Mouse (Mus musculus): ENCODE measurements around the gene Lcn2. TPM values are rescaled to one million over a fixed set of nuclear protein-coding genes. Genes with fewer than 3 reads are reported as not detected.

Gene Lcn2
- 0.19 TPM in 1 of 2 replicates, not detected in the other for polyA plus RNA-seq (2014; fragmentation: Nextera tagmentation; extraction: Ambion mirVana)

DNA sequence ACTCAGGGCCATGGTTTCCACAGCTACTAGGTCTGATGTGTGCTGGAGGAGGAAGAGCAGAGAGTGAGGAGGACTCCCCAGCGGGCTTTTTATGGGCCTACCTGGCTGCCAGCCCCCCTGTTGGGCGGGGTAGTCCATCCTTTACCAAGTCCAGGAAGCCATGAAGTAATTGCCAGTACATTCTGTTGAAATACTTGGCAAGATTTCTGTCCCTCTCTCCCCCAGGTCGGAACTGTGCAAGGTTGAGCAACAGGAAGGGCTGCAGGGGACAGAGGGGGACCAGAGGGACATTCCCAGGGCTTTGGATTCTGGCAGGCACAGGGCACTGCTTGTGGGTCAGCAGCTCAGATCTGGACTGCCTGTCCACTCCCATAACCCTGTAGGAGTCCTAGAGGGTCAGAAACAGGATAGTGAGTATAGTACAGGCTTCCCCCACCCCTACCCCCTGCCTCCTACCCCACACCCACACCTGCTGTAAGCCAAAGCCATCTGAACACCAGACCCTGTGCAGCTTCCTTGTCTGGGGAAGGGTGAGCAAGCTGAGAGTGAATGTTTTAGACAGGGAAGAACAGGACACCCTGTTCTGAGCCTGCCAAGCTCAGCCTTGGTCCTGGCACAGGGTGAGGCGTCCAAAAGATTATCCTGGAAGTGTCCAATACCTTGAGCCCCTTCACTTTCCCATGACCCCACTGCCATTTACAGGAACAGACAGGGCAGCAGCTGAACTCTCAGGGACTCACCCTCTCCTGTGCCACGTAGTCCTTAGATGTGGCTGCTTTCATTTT is at the start of gene Lcn2:
TSS of gene Lcn2 (minus strand) at position 547 of the 785 bp plus-strand sequence.
- WGBS = 64% methylated on average over 5 of the region's 5 CpGs
- H3K27ac ChIP-seq (ENCODE audit: low read depth, low read length) = no peak within 1 kb of the TSS
- ATAC-seq (ENCODE audit: low FRiP score) (no peak), DNase-seq (ENCODE audit: low spot score) (no peak)
- H3K4me2 ChIP-seq (replicated peaks; ENCODE audit: low read depth, low read length) = no peak within 1 kb of the TSS
- no peaks in the 10 kb centered on the region for H3K9me3 ChIP-seq (ENCODE audit: control insufficient read depth, low read length)
- no peak within 1 kb of the TSS for H3K9ac ChIP-seq (ENCODE audit: low read depth, low read length)
- no peaks in the 10 kb centered on the region for H3K36me3 ChIP-seq (ENCODE audit: control insufficient read depth, insufficient read depth, low read length)
- H3K4me1 ChIP-seq (replicated peaks; ENCODE audit: control insufficient read depth, insufficient read depth, low read length) = no peaks in the 10 kb centered on the region
- H3K27me3 ChIP-seq (ENCODE audit: control insufficient read depth, insufficient read depth, low read length) = peaks cover 2% of the 10 kb centered on the region; the same call in 1 of the 2 replicates
- H3K4me3 ChIP-seq (ENCODE audit: low read depth, low read length) = no peak within 1 kb of the TSS

DNA sequence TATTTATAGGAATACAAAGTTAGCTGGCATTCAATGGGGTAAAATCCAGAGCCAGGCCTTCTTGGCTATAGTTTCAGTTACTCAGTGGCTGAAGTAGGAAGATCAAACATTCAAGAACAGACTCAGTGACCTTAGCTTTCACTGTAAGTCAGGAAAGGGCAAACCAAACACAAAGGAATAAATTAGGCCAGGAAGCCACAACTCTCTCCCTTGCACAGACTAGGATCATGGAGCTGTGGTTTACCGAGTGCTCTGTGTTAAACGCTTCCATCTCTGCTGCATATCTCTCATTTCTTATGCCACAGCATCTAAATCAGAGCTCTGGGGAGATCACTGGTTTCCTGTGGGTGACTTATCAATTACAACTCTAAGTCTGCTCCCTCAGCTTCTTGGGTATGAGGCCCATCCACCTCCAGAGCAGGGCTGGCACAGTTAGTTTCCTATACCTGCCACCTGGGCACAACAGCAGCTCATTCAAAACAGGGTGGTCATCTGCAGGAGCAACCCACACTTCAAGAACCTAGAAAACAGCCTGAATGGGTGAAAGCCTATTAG is 49.6 kb upstream of the Lcn2 start:
- Histone ChIP-seq H3K4me3 (ENCODE audit: low read depth, low read length) (no peak overlapping the region), H3K4me2 (replicated peaks; ENCODE audit: low read depth, low read length) (no peak overlapping the region), H3K9ac (ENCODE audit: low read depth, low read length) (no peak overlapping the region), H3K4me1 (replicated peaks; ENCODE audit: control insufficient read depth, insufficient read depth, low read length) (no peaks in the 10 kb centered on the region; the same call in 1 of the 2 replicates), H3K36me3 (ENCODE audit: control insufficient read depth, insufficient read depth, low read length) (no peaks in the 10 kb centered on the region), H3K27ac (ENCODE audit: low read depth, low read length) (0 out of 2 replicates have a peak overlapping the region, but pooled peaks have one; percentile 7), H3K9me3 (ENCODE audit: control insufficient read depth, low read length) (no peaks in the 10 kb centered on the region), H3K27me3 (ENCODE audit: control insufficient read depth, insufficient read depth, low read length) (no peaks in the 10 kb centered on the region)
- DNase-seq (ENCODE audit: low spot score) (no peak), ATAC-seq (ENCODE audit: low FRiP score) (no peak)
- WGBS = 67% methylated on average over 2 of the region's 2 CpGs

DNA sequence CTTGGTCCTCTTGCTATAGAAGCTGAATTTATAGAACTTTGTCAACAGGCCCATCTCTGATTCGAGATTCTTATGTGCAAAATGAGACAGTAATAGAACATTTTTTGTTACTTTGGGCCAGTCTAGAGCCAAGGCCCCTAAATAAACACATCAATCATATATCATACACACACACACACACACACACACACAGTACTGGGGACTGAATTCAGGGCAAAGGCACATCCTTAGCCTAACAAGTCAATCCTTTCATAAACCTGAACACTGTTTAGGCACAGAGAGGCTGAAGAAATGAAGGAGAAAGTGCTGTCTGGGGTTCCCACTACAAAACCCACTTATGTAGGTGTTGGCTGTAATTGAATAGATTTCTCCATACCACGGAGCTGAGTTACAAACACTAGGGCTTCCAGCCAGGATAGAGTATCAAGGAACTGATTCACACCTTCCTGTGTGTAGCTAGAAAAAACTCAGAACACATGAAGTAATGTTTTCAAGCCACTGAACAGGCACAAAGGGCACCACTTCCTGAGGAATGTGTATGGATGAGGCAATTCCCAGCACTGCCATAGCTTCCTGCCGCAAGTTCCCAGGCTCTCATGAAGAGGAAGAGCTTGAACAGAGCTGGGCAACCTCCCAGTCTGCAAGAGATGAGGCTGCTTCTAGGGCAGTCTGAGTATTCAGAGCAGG is 48.8 kb upstream of the Lcn2 start:
- Histone ChIP-seq H3K4me1 (replicated peaks; ENCODE audit: control insufficient read depth, insufficient read depth, low read length) (no peaks in the 10 kb centered on the region; the same call in 1 of the 2 replicates), H3K27me3 (ENCODE audit: control insufficient read depth, insufficient read depth, low read length) (no peaks in the 10 kb centered on the region), H3K9me3 (ENCODE audit: control insufficient read depth, low read length) (no peaks in the 10 kb centered on the region), H3K4me3 (ENCODE audit: low read depth, low read length) (no peak overlapping the region), H3K9ac (ENCODE audit: low read depth, low read length) (no peak overlapping the region), H3K4me2 (replicated peaks; ENCODE audit: low read depth, low read length) (no peak overlapping the region), H3K36me3 (ENCODE audit: control insufficient read depth, insufficient read depth, low read length) (no peaks in the 10 kb centered on the region), H3K27ac (ENCODE audit: low read depth, low read length) (peak overlapping the region; percentile 7; the same call in 1 of the 2 replicates)
- ATAC-seq (ENCODE audit: low FRiP score) (no peak), DNase-seq (ENCODE audit: low spot score) (no peak)
- 64% methylated on average over 3 of the region's 3 CpGs for WGBS

DNA sequence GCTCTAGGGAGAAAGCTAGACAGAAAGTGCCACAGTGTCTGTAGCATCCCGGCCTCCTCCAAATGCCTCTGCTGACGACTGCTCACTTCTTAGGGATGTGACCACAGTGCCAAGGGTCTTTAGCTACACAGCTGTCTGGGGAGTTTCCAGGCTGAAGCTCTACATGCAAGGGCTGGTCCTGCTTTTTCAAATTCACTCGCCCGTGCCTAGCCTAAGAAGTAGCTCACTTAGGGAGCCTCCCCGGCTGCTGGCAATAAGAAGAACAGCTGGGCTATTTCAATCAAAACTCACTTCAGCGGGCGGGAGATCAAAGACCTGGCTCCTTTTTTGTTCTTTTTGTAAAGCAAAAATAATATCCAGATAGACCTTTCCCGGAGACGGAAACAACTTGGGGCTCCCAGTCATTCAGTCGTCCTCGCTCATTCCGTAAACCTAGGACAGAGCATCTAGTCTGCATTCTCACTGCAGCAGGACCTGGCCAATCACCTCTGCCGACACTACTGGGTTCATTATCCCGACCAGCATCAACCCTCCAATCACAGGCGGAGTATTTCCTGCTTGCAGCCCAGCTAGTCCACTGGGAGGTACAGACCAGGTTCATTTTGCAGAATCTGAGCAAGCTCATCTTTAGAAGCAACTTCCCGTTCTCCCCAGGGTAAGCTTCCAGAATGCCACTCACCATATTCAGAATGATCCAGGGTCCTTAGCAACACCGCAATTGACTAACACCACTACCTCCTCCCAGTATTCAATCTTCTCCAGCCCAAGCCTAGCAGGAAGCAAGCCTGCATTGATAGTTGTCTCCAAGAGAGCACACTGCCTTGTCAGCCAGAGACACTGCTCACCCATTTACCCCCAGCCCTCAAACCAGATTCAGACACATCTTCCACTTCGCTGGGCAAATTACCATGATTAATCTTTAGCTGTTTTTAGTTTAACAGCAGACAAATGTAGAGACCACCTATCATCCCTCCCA is 42.9 kb upstream of the Lcn2 start:
- 11% methylated on average over 18 of the region's 18 CpGs for WGBS
- Histone ChIP-seq H3K4me2 (replicated peaks; ENCODE audit: low read depth, low read length) (peak overlapping the region; percentile 77), H3K27me3 (ENCODE audit: control insufficient read depth, insufficient read depth, low read length) (no peaks in the 10 kb centered on the region), H3K27ac (ENCODE audit: low read depth, low read length) (peak overlapping the region; percentile 72), H3K36me3 (ENCODE audit: control insufficient read depth, insufficient read depth, low read length) (no peaks in the 10 kb centered on the region), H3K9ac (ENCODE audit: low read depth, low read length) (peak overlapping the region; percentile 73), H3K9me3 (ENCODE audit: control insufficient read depth, low read length) (no peaks in the 10 kb centered on the region), H3K4me3 (ENCODE audit: low read depth, low read length) (peak overlapping the region; percentile 46), H3K4me1 (replicated peaks; ENCODE audit: control insufficient read depth, insufficient read depth, low read length) (peaks cover 4% of the 10 kb centered on the region; the same call in 1 of the 2 replicates)
- DNase-seq (ENCODE audit: low spot score) = peak; percentile 90
- peak; percentile 95 for ATAC-seq (ENCODE audit: low FRiP score)

DNA sequence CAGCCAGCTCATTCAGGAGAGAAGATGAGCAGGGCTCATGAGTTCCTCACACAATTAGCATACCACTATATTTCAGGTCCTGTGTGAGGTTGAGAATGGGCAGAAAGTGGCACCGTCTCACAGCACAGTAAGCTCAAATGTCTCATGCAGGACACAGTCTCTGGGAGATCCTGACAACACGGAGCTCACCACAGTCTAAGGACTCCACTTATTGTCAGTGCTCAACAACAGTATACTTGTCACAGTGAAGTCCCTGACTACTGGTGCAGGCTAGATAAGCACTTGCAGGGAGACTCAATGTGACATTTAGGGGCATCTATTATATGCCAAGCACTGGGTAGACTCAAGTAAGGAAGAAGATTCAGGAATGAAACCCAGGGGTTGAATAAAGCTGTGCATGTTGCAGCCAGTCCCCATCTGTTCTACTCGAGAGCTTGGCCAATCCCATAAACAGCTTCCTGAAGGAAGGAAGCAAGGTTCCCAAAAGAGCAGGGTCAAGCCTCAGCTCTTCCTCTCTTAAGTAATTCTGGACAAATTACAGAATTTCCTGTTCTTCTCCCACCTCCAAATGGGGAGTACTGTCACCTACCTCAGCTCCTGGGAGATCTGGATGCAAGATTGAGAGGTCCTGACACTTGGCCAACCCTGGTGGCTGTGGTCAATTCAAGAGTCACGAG is 41.3 kb upstream of the Lcn2 start:
- no peak overlapping the region for H3K9ac ChIP-seq (ENCODE audit: low read depth, low read length)
- 83% methylated on average over 4 of the region's 4 CpGs for WGBS
- H3K4me1 ChIP-seq (replicated peaks; ENCODE audit: control insufficient read depth, insufficient read depth, low read length) = peaks cover 4% of the 10 kb centered on the region; the same call in 1 of the 2 replicates
- H3K36me3 ChIP-seq (ENCODE audit: control insufficient read depth, insufficient read depth, low read length) = no peaks in the 10 kb centered on the region
- no peak overlapping the region for H3K4me3 ChIP-seq (ENCODE audit: low read depth, low read length)
- H3K27me3 ChIP-seq (ENCODE audit: control insufficient read depth, insufficient read depth, low read length) = no peaks in the 10 kb centered on the region
- DNase-seq (ENCODE audit: low spot score) = no peak
- no peaks in the 10 kb centered on the region for H3K9me3 ChIP-seq (ENCODE audit: control insufficient read depth, low read length)
- H3K27ac ChIP-seq (ENCODE audit: low read depth, low read length) = no peak overlapping the region
- no peak for ATAC-seq (ENCODE audit: low FRiP score)
- H3K4me2 ChIP-seq (replicated peaks; ENCODE audit: low read depth, low read length) = no peak overlapping the region

DNA sequence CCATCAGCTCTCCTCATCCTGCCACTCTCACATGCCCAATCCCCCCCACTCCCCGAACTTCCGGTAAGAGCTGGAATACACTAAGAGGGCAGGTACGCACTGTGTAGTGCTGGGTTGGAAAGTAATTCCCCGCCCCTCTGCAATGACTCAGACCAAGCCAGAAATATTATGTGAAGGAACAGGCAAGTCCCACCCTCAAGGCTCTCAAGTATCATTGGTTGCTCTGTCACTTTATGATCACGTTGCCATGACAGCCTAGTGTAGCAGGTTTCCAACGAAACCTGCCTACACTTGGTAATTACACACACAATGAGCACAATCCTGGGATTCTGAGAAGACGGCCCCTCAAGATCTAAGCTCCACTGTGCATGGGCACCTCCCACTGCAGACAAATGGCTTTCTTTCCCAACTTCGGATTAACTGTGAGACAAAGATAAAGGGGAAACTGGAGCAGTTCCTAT is 40.2 kb upstream of the Lcn2 start:
- Histone ChIP-seq H3K4me2 (replicated peaks; ENCODE audit: low read depth, low read length) (no peak overlapping the region), H3K4me3 (ENCODE audit: low read depth, low read length) (no peak overlapping the region)

DNA sequence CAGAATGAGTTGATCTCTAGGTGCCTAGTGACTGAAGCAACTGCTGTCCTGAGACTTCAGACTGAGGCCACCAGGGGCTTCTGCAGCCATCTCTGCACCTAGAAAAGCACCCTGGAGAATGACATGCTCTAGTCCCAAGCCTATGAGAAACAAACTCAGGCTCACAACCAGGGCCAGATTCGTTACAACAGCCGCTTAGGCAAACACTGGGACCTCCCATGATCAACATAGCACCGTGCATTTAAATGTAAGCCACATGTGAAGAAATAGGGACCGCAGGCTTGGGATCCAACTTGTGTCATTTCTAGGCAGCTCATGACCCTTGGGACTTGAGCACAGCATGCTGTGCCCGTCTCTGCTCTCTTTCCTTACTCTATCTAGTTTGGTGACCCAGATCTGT is 39.7 kb upstream of the Lcn2 start:
- DNase-seq (ENCODE audit: low spot score) (no peak), ATAC-seq (ENCODE audit: low FRiP score) (no peak)
- Histone ChIP-seq H3K4me2 (replicated peaks; ENCODE audit: low read depth, low read length) (no peak overlapping the region), H3K27ac (ENCODE audit: low read depth, low read length) (no peak overlapping the region), H3K9me3 (ENCODE audit: control insufficient read depth, low read length) (no peaks in the 10 kb centered on the region), H3K9ac (ENCODE audit: low read depth, low read length) (no peak overlapping the region), H3K36me3 (ENCODE audit: control insufficient read depth, insufficient read depth, low read length) (no peaks in the 10 kb centered on the region), H3K4me1 (replicated peaks; ENCODE audit: control insufficient read depth, insufficient read depth, low read length) (peaks cover 10% of the 10 kb centered on the region), H3K4me3 (ENCODE audit: low read depth, low read length) (no peak overlapping the region), H3K27me3 (ENCODE audit: control insufficient read depth, insufficient read depth, low read length) (no peaks in the 10 kb centered on the region)
- 83% methylated on average over 5 of the region's 5 CpGs for WGBS

More for the DNA sequence above, 40.2 kb upstream of the Lcn2 start:
- Histone ChIP-seq H3K4me1 (replicated peaks; ENCODE audit: control insufficient read depth, insufficient read depth, low read length) (peaks cover 10% of the 10 kb centered on the region), H3K9ac (ENCODE audit: low read depth, low read length) (no peak overlapping the region), H3K27ac (ENCODE audit: low read depth, low read length) (no peak overlapping the region), H3K36me3 (ENCODE audit: control insufficient read depth, insufficient read depth, low read length) (no peaks in the 10 kb centered on the region), H3K27me3 (ENCODE audit: control insufficient read depth, insufficient read depth, low read length) (no peaks in the 10 kb centered on the region), H3K9me3 (ENCODE audit: control insufficient read depth, low read length) (no peaks in the 10 kb centered on the region)
- 74% methylated on average over 8 of the region's 8 CpGs for WGBS
- DNase-seq (ENCODE audit: low spot score) = no peak
- no peak for ATAC-seq (ENCODE audit: low FRiP score)

Data from hindbrain, embryonic 11.5 days (tissue).